Mouse (Mus musculus): Measurements from ENCODE around the gene Hnmt. TPM values are rescaled to one million over a fixed set of nuclear protein-coding genes. Genes with fewer than 3 reads are reported as not detected.
"Not testable (repeated sequence)": the region's sequence is repeated elsewhere in the genome, so short reads cannot be mapped to it uniquely, and the experiment has no call there.

Gene Hnmt
- polyA plus RNA-seq, 1 experiment = not detected

GRCm38 (mm10) chr2:23982860-23983259 is 66.3 kb downstream of the Hnmt start:
- Histone ChIP-seq H3ac (ENCODE audit: control insufficient read depth, insufficient read length, low read depth) (no peak overlapping the region), H3K79me2 (ENCODE audit: control insufficient read depth, insufficient read depth) (no peaks in the 10 kb centered on the region), H3K4me3 (ENCODE audit: insufficient read depth, poor library complexity, severe bottlenecking) (no peak overlapping the region), H3K36me3 (ENCODE audit: control insufficient read depth, insufficient read depth) (no peaks in the 10 kb centered on the region), H3K27me3 (ENCODE audit: control insufficient read depth, insufficient read depth, insufficient read length) (no peaks in the 10 kb centered on the region), H3K79me3 (ENCODE audit: low read depth) (no peaks in the 10 kb centered on the region)
- TF ChIP-seq MYOD1 (IDR thresholded peaks at IDR 0.05; ENCODE audit: control insufficient read depth, insufficient read length, low read depth) = peak; percentile 35
- no peak for TF ChIP-seq MAX (IDR thresholded peaks at IDR 0.05)

- not testable (repeated sequence) for H3K79me2 ChIP-seq (ENCODE audit: control insufficient read depth, insufficient read depth); H3K79me3 ChIP-seq (ENCODE audit: low read depth); H3K4me3 ChIP-seq (ENCODE audit: insufficient read depth, poor library complexity, severe bottlenecking); H3K27me3 ChIP-seq (ENCODE audit: control insufficient read depth, insufficient read depth, insufficient read length); H3K36me3 ChIP-seq (ENCODE audit: control insufficient read depth, insufficient read depth); H3ac ChIP-seq (ENCODE audit: control insufficient read depth, insufficient read length, low read depth)
Observed at GRCm38 (mm10) chr2:23960659-23961274, 88.4 kb downstream of the Hnmt start.

Other genes starting within 250 kb of the Hnmt start
- gene Tbpl2, start 47.2 kb upstream of the Hnmt start, polyA plus RNA-seq (2012; fragmentation: generic; extraction: Trizol) = not detected
- not detected for gene Il1f8, start 103.8 kb upstream of the Hnmt start, polyA plus RNA-seq (2012; fragmentation: generic; extraction: Trizol)
- not detected for gene Il1f9, start 137.1 kb upstream of the Hnmt start, polyA plus RNA-seq (2012; fragmentation: generic; extraction: Trizol)
- not detected for gene Il1f6, start 166.0 kb upstream of the Hnmt start, polyA plus RNA-seq (2012; fragmentation: generic; extraction: Trizol)
- gene Il1f5, start 227.6 kb upstream of the Hnmt start, polyA plus RNA-seq (2012; fragmentation: generic; extraction: Trizol) = not detected
- not detected for gene Il1f10, start 241.8 kb upstream of the Hnmt start, polyA plus RNA-seq (2012; fragmentation: generic; extraction: Trizol)